Mouse (Mus musculus) right cerebral cortex, postnatal 10 days (tissue): ENCODE results near the gene Vps26a.
"Not testable (repeated sequence)": the region's sequence is repeated elsewhere in the genome, so short reads cannot be mapped to it uniquely, and the experiment has no call there.

Experiments
- DNase-seq, 2 experiments: peaks; one replicate each; pipeline ENCODE4 v3.0.0; 2021; ENCODE audit warnings: low spot score in 2 of 2

Vps26a gene

DNA sequence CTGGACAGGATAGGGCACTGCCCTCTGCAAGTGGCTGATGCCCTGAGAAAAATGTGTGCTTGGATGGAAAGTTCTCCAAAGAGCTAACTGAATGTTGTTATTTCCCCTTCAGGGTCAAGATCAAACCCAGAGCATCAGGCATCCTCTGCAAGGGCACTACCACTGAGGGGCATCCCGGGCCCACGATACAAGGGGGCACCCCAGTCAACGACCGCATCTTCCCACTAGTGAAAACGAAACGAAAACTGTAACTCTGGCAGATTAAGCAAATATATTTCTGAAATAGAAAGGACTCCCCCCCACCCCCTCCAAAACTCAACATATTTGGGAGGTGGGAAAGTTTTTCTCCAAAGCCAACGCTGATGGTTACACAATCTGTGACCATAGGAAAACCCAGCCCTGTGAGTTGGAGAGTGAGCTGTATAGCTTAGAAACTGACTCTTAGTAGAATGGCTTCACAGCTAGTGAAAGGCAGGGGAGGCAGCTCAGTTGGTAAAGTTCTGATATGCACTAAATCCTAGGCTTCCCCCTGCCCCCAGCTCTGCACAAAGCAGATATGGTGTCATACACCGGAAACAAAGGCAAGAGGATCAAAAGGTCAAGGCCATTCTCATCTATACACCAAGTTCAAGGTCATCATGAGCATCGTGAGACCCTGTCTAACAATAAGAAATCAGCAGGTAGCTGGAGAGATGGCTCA is 14.5 kb upstream of the Vps26a start:
- DNase-seq, result no peak

DNA sequence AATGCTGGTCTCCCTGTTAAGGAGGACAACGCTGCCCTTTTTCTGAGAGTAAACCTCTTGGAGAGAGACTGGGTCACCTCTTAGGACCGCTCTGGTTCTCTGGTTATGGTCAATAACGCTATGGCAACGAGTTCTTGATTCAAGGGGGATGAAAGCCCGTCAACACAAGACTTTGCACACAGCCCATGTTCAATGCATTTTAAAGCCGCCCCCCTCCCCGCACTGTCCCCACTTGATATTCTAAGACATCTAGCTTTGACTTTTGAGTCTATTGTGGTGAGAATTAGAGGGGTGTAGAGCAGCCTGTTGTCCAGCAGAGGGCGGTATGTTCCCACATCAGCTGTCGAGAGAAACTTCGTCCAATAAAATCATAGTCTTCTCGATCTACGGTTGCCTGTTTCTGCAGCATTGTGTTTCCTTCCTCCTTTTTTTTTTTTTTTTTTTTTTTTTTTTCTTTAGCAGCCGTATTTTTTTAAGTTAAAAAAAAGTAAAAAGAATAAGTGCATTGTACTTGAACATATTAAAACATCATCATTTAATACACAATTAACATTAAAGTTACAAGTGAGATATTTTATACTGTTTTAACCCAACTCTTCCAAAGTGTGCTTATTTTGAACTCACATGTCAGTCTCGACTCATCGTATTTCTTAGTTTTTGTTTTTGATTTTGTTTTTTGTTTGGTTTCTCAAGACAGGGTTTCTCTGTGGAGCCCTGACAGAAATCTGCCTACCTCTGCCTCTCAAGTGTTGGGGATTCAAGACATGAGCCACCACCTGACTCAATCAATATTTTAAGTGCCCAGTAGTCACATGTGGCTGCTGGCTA is 13.7 kb upstream of the Vps26a start:
- DNase-seq, result peak; percentile 63 to 74

DNA sequence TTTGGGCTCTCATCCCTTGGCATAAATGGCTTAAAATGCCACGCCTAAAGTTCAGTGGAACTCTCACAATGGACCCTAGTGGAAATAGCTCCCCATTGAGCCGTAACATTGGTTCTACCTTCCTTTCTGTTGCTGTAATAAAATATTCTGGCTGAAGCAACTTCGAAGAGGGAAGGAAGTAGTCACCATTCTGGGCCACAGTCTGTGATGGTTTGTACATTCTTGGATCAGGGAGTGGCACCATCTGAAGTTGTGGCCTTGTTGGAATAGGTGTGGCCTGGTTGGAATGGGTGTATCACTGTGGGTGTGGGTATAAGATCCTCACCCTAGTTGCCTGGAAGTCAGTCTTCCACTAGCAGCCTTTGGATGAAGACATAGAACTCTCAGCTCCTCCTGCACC is 5.1 kb upstream of the Vps26a start:
- not testable (repeated sequence) for DNase-seq

DNA sequence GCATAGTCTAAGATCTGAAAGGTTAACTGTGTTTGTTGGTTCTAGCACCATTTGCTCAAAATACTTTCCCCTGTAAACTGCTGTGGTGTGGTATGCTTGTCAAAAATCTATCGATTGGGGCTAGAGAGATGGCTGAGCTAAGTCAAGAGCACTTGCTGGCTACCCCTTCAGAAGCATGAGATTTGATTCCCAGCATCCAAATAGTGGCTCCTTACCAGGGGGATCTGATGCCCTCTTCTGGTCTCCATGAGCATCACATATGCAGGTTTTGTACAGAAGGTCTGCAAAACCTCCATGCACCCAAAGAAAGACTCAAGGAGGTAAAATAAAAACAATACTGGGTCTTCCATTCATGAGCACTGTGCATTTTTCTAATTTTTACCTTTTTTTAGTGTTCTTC is 1.7 kb upstream of the Vps26a start:
- DNase-seq, result peak; percentile 51 to 53

DNA sequence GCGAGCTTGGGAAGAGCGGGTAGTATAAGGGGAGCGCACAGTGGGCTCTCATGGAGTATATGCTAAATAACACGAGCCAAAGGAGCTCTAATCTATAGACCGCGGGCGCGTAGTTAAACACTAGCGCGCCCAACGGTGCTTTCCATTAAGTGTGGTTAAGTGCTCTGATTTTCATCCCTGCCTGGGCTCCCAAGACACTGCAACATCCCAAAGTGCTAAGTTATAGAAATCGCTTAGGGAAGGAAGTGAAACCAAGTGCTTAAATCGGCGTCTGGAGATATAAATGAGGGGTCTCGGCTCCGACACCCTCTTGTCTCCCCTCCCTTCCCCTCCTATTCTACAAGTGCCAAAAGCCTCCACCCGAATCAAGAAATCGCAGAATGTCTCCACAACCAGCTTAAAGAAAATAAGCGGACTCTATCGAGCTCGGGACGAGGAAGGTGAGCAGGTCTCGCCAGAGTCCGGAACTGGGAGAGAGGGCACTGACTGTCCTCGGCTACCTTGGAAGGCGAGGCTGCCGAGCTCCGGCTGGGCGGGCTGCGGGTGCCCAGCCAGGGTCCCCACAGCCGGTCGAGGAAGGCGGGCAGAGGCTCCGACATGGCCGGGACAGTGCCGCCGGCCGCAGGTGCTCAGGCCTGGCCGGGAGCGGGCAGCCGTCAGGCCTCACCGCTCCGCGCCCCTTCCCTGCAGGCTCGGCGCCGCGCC is 575 bp downstream of the Vps26a start:
- peak in 1 of 2 experiments; percentile 42 for DNase-seq

DNA sequence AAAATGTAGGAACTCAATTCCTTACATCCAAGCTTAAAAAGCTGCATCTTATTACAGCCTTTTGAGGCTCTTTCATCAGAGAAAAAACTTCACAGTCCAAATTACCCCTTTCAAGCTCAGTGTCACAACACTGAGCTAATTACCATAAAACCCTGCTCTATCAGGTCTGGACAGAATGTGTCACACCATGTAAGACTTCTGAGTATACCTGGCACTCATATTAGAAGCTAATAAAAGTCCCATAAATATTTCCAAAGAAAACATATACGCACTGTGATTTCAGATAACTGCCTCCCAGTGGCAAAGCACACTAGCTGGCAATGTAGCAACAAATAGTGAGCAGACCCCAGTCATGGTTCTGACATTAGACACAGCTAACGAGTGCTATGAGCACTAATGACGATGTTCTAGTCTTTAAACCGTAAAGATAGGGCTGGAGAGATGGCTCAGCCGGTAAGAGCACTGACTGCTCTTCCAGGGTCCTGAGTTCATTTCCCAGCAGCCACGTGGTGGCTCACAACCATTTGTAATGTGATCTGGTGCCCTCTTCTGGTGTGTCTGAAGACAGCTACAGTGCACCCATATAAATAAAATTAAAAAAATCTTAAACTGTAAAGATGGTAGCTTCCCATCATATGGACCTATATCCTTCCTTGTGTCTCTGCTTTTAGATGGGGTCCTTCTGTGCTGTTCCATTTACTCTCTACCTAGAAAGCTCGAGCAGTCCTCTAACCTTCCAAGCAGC is 5.3 kb downstream of the Vps26a start:
- DNase-seq, result no peak

DNA sequence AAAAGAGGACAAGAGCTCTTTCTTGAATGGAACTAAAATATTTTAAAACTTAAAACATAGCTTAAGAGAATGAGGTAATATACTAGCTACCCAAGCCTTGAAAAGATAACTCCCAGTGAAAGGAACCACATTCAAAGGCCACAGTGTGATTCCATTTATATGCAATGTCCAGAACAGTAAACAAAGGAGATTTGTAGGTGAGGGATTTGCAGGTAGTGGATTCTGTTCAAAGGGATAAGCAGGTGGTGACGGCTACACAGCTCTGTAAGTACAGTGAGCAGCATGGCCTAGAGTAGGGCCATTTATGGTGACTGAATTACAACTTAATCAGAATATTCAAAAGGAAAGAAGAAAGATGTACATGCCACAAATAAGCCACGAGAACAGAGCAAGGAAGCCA is 9.6 kb downstream of the Vps26a start:
- DNase-seq, result no peak

DNA sequence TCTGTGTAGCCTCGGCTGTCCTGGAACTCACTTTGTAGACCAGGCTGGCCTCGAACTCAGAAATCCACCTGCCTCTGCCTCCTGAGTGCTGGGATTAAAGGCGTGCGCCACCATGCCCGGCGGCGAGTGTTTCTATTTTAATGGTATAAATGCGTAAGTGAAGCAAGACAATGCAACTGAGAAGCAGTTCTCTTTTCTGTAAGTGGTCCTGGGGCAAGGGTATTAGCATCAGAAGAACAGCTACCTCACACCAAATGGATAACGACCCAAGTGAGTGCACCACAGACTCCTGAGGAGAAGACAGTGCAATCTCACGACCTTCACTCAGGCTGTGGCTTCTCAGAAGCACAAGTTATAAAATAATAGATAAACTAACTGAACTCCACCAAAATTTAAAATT is 11.7 kb downstream of the Vps26a start:
- DNase-seq, result no peak

DNA sequence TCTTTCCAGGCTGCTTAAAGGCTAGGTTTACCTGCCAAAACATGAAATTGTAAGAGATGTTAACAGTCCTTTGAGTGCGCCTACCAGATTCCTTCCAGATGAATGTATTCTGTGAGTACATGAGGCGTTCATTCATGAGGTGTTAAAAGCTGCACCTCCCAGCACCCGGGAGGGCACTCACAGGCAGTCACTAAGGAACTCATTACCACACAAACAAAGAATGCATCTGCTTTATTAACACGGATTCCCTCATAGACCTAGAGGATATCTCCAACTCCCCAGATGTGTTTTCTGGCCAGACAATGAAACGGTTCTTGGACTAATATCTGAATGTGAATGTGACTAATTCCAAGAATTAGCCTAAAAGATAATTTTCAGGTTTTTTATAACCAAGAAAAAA is 15.5 kb downstream of the Vps26a start:
- DNase-seq, result no peak

DNA sequence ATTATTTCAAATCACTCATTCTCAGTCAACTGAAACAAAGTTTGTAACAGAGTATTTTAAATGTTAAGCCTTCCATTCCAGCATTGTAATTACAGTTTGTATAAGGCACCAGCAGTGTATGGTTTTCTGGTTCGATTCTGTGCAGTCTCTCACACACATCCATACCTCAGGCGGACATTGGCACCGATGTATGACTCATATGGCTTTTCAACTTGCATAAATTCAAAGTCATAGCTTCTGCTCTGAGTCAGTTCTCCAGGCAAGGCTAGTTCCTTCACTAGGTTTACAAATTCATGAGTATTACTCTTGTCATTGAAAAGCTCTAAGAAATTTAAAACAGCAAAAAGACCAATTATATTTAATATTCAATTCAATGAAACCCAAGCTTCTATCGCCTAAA is 16.9 kb downstream of the Vps26a start:
- DNase-seq, result no peak

DNA sequence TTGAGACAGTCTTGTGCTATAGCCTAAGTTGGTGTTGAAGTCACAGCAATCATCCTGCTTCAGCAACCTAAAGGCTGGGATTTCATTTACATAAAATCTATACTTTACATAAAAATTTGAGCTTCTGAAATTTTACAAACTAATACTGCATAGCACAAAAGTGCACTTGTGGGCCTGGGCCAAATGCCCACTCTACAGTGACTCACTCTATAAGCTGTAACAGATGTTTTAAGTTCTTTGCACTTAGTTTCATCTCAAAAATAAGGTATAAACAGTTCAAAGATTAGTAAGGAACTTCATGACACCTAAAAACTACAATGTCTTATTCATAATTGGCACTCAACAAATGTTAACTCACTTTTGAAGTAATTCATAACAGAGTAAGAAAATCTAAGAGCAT is 25.3 kb downstream of the Vps26a start:
- DNase-seq, result no peak

DNA sequence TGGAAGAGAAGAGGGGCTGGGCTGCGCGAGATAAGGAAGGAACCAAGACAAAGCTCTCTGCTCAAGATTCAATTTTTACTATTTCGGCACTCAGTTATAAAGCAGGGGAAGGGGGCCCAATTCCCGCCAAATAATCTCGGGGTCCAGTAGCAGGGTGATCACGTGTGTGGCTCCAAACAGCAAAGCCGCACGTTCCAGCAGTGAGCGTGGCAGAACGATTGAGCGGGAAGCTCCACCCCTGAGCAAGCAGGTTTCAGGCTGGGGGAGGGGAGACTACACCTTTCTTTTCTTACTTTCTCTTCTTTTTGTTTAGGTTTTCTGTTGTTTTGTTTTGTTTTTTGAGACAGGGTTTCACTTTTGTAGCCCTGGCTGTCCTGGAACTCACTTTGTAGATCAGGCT is 34.6 kb downstream of the Vps26a start:
- not testable (repeated sequence) for DNase-seq

DNA sequence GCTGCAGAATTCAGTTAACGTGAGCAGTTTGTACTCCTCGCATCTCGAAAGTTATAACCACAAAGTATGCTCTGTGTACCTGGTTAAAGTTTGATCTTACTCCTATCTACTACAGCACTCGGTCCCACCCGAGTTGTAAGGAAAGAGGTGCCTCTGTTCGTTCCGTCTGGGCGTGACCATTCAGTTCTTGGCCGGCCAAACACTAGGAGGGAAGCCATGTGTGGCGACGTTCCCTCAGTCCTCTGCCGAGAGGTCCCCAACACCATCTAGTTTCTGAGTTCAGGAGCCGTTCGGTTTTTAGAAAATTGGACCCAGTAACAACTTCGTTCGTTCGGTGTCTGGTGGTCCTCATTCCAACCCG is 36.3 kb downstream of the Vps26a start:
- no peak for DNase-seq

DNA sequence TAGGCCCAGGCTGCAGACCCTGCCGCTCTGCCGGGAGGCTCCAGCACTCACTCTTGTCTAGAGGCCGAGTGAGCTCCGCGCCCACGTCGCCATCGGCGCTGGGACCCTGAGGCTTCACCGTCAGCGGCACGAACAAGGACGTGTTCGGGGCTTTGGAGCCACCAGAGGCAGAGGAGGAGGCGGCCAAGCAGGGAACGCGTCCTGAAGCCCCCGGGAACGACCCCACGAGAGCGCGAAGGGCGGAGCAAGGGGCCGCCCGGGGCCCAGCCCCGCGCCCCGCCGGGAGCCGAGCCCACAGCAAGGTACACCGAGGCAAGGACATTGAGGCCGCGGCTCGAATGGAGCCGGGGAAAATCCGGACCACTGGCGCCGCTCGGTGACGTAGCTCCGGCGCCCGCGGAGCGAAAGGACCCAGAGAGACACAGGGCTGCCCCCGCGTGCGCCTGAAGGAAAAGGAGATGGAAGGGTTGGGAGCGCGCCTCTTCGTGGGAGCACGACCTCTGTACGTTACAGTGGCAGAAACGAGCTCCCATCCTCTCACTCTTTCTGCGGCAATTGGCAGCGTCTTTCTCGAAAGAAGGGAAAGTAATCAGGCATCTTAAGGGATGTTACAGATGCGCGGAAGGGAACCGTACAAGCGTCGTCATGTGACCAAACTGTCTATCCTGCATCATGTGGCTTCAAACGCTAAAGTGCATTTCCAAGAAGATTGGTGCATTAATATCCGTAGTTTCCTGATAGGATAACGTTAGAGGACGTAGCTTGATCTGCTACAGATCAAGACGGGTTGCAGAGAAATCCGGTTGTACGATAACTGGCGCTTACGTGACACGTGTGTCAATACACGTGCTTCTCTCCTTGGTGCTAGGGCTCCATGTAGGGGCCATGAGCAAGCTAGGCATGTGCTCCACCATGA is 37.0 kb downstream of the Vps26a start, which contains the start of the genes 4930507D05Rik and Supv3l1:
Gene 4930507D05Rik (plus strand): TSS at position 126 of the 916 bp plus-strand sequence.
Gene Supv3l1 (minus strand): TSS at position 375 of the 916 bp plus-strand sequence.
- DNase-seq, result peak; percentile 92 to 93

DNA sequence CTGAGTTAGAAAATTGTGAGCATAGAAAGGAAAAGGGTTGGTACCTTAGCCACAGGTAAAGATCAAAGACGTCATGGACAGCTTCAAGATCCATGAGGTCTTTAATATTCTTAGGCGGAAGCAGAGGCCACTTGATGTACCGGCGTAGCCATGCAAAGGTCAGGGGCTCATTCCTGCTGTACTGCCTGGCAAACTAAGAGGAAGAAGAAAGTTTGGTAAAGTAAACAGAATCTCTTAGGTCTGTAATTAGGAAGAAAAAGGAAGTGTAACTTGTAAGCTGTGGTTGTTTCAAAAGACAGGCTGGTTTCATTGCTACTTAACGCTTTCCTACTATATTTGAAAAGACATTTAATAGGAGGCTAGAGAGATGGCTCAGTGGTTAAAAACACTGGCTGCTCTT is 56.2 kb downstream of the Vps26a start:
- DNase-seq, result no peak

DNA sequence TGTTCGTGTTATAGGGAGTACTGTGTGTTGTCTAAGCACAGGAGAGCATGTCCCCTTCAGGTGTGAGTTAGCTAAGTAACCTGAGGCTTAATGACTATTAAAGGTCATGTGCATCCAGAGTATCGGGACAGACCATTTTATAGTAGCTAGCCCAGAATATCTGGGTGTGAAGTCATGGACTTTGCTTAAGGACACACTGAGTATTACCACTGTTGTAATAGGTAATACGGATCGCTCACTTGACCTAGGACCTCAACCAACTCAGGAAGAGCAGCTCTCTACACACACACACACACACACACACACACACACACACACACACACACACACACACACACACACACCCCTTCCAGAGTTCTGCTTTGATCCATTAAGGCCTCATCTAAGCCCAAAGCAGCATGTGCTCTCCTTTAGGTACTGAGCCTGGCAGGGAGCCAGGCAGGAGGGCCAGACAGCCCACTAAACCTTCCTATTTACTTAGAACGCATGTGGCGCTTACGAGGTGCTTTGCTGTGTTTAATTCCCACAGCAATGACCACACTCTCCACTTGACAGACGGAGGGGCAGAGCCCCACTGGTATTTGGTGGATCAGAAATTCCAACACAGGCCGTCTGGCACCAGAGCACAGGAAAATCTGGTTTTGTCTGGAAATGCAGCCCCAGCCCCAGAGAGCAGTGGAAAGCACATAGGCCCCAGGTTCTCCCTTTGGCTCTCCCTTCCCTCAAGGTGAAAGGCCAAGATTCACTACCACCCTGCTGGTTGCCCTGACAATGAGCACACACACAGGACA is 61.3 kb downstream of the Vps26a start:
- no peak for DNase-seq

DNA sequence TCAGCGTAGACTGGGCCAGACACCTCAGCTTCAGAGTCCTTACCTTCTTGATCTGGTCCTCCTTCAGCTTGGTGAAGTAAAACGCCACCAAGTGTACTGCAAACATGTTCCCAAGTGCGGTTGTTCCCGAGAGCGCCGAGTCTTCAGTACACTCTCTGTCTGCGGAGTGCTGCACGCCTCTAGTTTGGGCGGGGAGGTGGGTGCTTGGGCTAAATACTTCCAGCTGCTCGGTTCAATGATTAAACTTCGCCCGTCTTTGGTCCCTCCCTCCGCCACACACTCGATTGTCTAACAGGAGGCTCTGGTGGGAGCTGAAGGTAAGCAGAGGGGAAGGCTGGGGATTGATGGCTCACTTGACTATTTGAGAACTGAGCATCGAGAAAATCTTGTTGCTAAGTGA is 64.3 kb downstream of the Vps26a start, which contains the start of gene Hkdc1:
Gene Hkdc1 (minus strand): TSS at position 237 of the 400 bp plus-strand sequence.
- DNase-seq, result no peak

DNA sequence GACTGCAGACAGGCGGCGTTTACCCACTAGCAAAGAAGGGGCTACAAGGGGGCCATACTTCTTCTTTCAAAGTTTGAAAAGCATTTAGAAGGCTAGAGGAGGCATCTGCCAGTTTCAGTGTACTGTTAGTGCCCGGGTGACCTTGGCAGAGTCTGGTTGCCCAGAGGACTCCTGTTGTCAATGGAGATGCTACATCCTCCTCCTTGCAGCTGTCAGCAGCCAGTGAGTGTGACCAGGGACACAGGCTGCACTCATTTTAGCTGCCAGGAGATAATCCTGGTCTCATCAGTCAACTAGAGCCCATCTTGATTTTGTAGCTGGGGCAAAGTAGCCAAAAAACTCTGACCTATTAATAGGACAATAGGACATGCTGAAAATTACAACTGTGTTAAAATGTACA is 65.5 kb downstream of the Vps26a start:
- DNase-seq, result no peak

DNA sequence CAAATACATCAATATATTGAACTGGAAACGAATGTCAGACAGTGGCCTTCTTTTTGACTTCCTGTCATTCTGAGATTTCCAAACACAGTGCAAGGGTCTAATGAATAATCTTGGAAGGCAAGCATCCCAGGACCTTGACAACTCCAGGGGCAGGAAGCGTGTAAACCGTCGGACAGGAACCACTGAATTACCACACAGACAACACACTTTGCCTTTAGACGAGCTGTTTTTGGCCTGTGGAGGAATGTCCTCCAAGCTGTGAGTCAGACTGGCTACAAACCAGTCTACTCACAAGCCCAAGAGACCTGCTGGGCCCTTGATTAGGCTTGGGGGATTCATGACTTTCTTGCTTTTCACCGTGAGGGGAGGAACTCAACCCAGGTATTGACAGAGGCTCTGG is 66.2 kb downstream of the Vps26a start:
- DNase-seq, result no peak

DNA sequence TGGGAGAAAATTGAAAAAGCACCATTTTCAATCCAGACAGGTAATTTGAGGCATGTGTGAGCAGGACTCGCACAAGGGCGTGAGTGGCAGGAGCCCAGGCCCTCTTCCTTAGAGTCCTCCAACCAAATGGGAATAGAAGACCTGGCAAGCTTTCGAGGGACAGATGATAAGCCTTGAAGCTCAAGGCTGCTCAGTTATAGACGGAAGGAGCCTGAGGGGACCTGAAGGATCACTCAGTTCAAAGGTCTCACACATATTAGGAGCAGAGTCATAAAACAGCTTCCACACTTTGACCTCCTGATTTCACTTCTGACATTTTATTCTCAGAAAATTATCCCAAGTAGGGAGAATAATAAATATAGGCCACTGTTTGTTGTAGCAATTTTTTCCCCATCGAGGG is 67.2 kb downstream of the Vps26a start:
- no peak for DNase-seq
